Mouse (Mus musculus): ENCODE results near the gene Hap1. TPM values are rescaled to one million over a fixed set of nuclear protein-coding genes. Genes with fewer than 3 reads are reported as not detected.
"Not testable (repeated sequence)": the region's sequence is repeated elsewhere in the genome, so short reads cannot be mapped to it uniquely, and the experiment has no call there.

Gene Hap1
- polyA plus RNA-seq, 1 experiment from 2014 or later, result 105 TPM

DNA sequence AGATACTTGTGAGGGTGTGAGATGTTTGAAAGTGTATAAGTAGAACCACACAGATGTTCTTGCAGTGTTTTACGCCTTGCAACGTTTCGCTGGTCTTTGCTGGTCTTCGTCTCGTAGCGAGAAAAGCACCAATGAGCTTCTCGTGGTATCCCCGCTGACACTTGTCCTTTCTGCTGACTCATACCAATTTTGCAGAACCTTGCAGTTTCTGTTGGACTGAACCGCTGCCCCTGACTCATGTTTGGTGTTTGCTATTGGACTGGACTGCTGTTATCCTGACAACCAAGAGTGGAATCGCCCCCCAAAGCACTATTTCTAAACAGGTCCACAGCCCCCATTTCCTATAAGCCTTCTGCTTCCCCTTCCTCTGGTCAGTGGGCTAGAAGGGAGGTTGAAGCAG lies 11.7 kb downstream of the Hap1 start:
- no peak overlapping the region for H3K27ac ChIP-seq
- DNase-seq (ENCODE audit: low spot score) (no peak), ATAC-seq (ENCODE audit: low FRiP score) (no peak)
- H3K4me3 ChIP-seq (replicated peaks; ENCODE audit: low read length), result no peak overlapping the region
- no peaks in the 10 kb centered on the region for H3K9me3 ChIP-seq (ENCODE audit: control insufficient read depth, low read length)
- no peak overlapping the region for H3K4me2 ChIP-seq (replicated peaks)
- no peak overlapping the region for H3K9ac ChIP-seq
- no peaks in the 10 kb centered on the region for H3K27me3 ChIP-seq (ENCODE audit: control insufficient read depth, insufficient read depth, low read length)
- H3K36me3 ChIP-seq (replicated peaks; ENCODE audit: control insufficient read depth, insufficient read depth), result no peaks in the 10 kb centered on the region
- WGBS, result 93% methylated on average over 10 of the region's 10 CpGs
- no peaks in the 10 kb centered on the region for H3K4me1 ChIP-seq (replicated peaks; ENCODE audit: control insufficient read depth, insufficient read depth, low read length)

DNA sequence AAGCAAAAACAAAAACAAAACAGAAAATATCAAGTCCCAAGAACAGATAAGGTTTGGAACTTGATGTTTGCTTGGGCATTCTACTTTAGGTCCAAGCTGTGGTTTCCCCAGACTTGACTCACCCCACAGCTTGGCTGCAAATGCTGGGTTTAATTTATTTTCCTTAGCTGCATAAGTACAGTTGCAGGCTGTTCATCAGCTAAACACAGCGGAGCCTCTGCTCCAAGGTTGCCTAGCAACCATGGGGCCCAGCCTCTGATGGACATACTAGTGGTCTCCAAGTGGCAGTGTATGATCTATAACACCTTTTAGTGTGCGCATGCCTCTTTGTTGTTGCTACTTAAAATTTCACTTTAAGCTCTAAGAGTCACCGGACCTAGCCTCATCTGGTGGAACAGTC lies 20.2 kb downstream of the Hap1 start:
- no peaks in the 10 kb centered on the region for H3K36me3 ChIP-seq (replicated peaks; ENCODE audit: control insufficient read depth, insufficient read depth)
- H3K27me3 ChIP-seq (ENCODE audit: control insufficient read depth, insufficient read depth, low read length), result no peaks in the 10 kb centered on the region
- H3K4me1 ChIP-seq (replicated peaks; ENCODE audit: control insufficient read depth, insufficient read depth, low read length), result peaks cover 44% of the 10 kb centered on the region
- peak; percentile 59 for DNase-seq (ENCODE audit: low spot score)
- peak overlapping the region; percentile 62 for H3K27ac ChIP-seq
- H3K9me3 ChIP-seq (ENCODE audit: control insufficient read depth, low read length), result no peaks in the 10 kb centered on the region
- no peak overlapping the region for H3K9ac ChIP-seq
- peak; percentile 39 for ATAC-seq (ENCODE audit: low FRiP score)
- no peak overlapping the region for H3K4me3 ChIP-seq (replicated peaks; ENCODE audit: low read length)
- H3K4me2 ChIP-seq (replicated peaks), result no peak overlapping the region
- WGBS, result 27% methylated on average over 3 of the region's 3 CpGs

DNA sequence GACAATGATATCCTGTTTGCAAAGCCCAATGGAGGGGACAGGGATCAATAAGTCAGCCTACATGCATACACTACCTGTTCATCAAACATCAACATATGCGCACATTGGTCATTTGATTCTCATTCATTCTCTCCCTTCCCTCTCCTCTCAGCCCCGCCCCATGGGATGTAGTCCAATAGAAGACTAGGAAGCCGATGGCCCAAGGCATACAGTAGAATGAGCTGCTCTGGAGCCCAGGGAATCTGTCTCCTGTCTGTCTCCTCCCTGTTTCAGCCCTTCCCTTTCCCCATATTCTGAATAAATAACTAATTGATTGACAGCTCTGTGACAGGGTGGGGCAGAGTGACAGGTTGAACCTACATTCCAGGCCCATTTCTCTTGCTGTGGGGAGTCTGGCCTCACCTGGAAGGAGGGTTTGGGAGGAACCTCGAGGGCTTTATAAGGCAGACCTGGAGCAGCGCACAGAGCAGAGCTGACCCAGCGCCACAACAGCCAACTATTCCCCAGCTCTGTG lies 21.9 kb downstream of the Hap1 start, which contains the start of gene Gast:
TSS of gene Gast (plus strand) at position 464 of the 514 bp plus-strand sequence.
- Histone ChIP-seq H3K4me3 (replicated peaks; ENCODE audit: low read length) (no peak within 1 kb of the TSS), H3K9ac (no peak within 1 kb of the TSS), H3K4me1 (replicated peaks; ENCODE audit: control insufficient read depth, insufficient read depth, low read length) (peaks cover 56% of the 10 kb centered on the region), H3K36me3 (replicated peaks; ENCODE audit: control insufficient read depth, insufficient read depth) (no peaks in the 10 kb centered on the region), H3K27me3 (ENCODE audit: control insufficient read depth, insufficient read depth, low read length) (no peaks in the 10 kb centered on the region), H3K27ac (peak within 1 kb of the TSS; percentile 84), H3K9me3 (ENCODE audit: control insufficient read depth, low read length) (no peaks in the 10 kb centered on the region), H3K4me2 (replicated peaks) (peak within 1 kb of the TSS; percentile 28)
- ATAC-seq (ENCODE audit: low FRiP score) (no peak), DNase-seq (ENCODE audit: low spot score) (no peak)
- whole genome bisulfite sequencing, result 74% methylated on average over 6 of the region's 6 CpGs

DNA sequence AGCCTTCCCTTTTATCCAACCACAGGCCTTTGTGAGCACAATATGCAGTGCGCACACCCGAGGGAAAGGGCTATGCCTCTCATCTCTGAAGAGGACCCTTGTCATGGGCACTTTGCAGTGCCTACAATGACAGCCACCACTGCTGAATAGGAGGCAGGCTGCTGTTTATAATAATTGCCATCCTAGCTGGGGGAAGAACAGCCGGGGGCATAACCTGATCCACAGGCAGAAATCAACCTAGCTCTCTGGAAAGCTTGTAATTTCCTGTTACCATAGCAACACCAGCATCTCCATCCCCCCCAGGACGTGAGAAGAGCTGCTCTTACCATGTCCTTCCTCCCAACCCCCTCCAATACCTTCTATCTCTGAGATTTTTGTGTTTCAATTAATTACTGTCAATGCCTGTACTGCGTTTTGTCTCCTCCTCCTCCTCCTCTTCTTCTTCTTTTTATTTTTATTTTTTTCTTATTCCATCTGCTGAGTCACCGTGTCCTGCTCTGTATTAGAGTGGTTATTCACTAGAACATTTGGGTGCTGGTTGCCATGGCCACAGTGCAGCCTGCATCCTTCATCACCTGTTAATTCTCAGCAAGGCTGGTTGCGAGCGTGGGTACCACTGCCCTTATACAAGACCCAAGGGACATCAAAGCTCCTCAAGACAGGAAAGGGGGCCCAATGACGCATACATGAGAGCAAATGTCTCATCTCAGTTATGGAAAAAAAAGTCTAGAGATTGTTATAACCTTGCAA lies 23.0 kb downstream of the Hap1 start:
- Histone ChIP-seq H3K4me2 (replicated peaks) (peak overlapping the region; percentile 28), H3K9me3 (ENCODE audit: control insufficient read depth, low read length) (no peaks in the 10 kb centered on the region), H3K9ac (no peak overlapping the region), H3K4me1 (replicated peaks; ENCODE audit: control insufficient read depth, insufficient read depth, low read length) (peaks cover 56% of the 10 kb centered on the region), H3K36me3 (replicated peaks; ENCODE audit: control insufficient read depth, insufficient read depth) (no peaks in the 10 kb centered on the region), H3K27me3 (ENCODE audit: control insufficient read depth, insufficient read depth, low read length) (no peaks in the 10 kb centered on the region), H3K27ac (peak overlapping the region; percentile 84), H3K4me3 (replicated peaks; ENCODE audit: low read length) (no peak overlapping the region)
- ATAC-seq (ENCODE audit: low FRiP score) (peak; percentile 82), DNase-seq (ENCODE audit: low spot score) (peak; percentile 70)
- WGBS, result 25% methylated on average over 9 of the region's 9 CpGs

DNA sequence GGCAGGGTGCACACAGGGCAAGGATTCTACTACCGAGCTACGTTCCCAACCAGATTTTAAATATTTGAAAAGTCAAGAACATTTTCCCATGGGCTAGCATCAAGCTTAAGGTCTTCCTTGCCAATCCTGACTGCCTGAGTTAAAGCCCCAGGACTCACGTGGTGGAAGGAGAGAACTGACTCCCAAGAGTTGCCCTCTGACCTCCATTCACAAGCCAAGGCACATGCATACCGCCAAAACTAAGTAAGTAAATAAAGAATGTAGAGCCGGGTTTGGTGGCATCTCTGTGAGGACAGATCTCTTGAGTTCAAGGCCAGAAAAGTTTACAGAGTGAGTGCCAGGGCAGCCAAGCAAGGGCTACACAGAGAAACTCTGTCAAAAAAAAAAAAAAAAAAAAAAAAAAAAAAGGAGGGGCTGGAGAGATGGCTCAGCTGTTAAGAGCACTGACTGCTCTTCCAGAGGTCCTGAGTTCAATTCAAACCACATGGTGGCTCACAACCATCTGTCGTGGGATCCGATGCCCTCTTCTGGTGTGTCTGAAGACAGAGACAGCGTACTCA lies 25.0 kb downstream of the Hap1 start:
- not testable (repeated sequence) for H3K4me2 ChIP-seq (replicated peaks); H3K4me3 ChIP-seq (replicated peaks; ENCODE audit: low read length); H3K27ac ChIP-seq; H3K27me3 ChIP-seq (ENCODE audit: control insufficient read depth, insufficient read depth, low read length); H3K9ac ChIP-seq; H3K9me3 ChIP-seq (ENCODE audit: control insufficient read depth, low read length); H3K36me3 ChIP-seq (replicated peaks; ENCODE audit: control insufficient read depth, insufficient read depth); ATAC-seq (ENCODE audit: low FRiP score); DNase-seq (ENCODE audit: low spot score)
- H3K4me1 ChIP-seq (replicated peaks; ENCODE audit: control insufficient read depth, insufficient read depth, low read length), result peaks cover 48% of the 10 kb centered on the region
- 55% methylated on average over 8 of the region's 8 CpGs for WGBS

DNA sequence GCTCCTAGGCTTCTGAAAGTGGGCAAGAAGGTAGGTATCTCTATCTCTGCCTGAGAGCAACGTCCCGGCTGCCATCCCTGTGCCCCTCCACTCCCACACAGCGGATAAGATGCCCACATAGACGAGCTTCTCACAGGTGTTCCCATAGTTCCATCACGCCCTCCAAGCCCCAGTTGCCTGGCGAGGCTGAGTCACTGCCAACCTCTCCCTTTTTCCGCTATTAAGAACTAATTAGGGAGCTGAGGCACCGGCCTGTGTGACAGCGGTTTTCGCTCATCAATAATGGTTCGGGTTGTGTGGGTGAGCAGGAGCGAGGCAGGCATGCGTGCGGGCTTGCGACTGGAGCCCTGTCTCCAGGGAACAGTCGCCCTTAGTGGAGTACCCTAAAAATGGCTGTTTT lies 25.7 kb downstream of the Hap1 start:
- 0 out of 2 replicates have a peak overlapping the region, but pooled peaks have one; percentile 7 for H3K4me2 ChIP-seq (replicated peaks)

DNA sequence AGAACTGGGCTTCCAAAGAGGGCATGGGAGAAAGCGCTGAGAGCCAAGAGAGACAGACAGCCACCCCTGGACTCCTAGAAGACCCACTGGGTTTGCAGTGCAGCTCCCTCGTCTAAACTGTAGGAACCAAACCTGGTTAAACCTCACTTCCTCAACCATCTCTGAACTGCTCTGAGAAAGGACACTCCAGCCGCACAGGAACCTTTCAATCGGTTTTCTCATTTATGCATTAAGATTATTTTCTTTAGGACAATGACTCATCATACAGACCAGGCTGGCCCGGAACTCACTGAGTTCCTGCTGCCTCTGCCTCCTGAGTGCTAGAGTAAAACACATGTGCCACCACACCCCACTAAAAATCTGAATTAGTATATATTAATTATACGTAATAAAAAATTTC lies 28.2 kb downstream of the Hap1 start:
- H3K4me3 ChIP-seq (replicated peaks; ENCODE audit: low read length), result no peak overlapping the region
- no peak overlapping the region for H3K4me2 ChIP-seq (replicated peaks)
- no peak overlapping the region for H3K9ac ChIP-seq
- 81% methylated on average over 6 of the region's 6 CpGs for WGBS
- peaks cover 26% of the 10 kb centered on the region for H3K4me1 ChIP-seq (replicated peaks; ENCODE audit: control insufficient read depth, insufficient read depth, low read length)
- H3K36me3 ChIP-seq (replicated peaks; ENCODE audit: control insufficient read depth, insufficient read depth), result no peaks in the 10 kb centered on the region
- H3K27ac ChIP-seq, result 0 out of 2 replicates have a peak overlapping the region, but pooled peaks have one; percentile 17
- ATAC-seq (ENCODE audit: low FRiP score) (no peak), DNase-seq (ENCODE audit: low spot score) (no peak)
- H3K9me3 ChIP-seq (ENCODE audit: control insufficient read depth, low read length), result no peaks in the 10 kb centered on the region
- H3K27me3 ChIP-seq (ENCODE audit: control insufficient read depth, insufficient read depth, low read length), result no peaks in the 10 kb centered on the region

More for the DNA sequence above, 25.7 kb downstream of the Hap1 start:
- DNase-seq (ENCODE audit: low spot score), result no peak
- Histone ChIP-seq H3K9ac (0 out of 2 replicates have a peak overlapping the region, but pooled peaks have one; percentile 31), H3K9me3 (ENCODE audit: control insufficient read depth, low read length) (no peaks in the 10 kb centered on the region), H3K27ac (no peak overlapping the region), H3K36me3 (replicated peaks; ENCODE audit: control insufficient read depth, insufficient read depth) (no peaks in the 10 kb centered on the region), H3K4me1 (replicated peaks; ENCODE audit: control insufficient read depth, insufficient read depth, low read length) (peaks cover 44% of the 10 kb centered on the region), H3K27me3 (ENCODE audit: control insufficient read depth, insufficient read depth, low read length) (no peaks in the 10 kb centered on the region), H3K4me3 (replicated peaks; ENCODE audit: low read length) (no peak overlapping the region)
- no peak; the same call in 1 of the 2 replicates for ATAC-seq (ENCODE audit: low FRiP score)
- WGBS, result 35% methylated on average over 16 of the region's 16 CpGs

DNA sequence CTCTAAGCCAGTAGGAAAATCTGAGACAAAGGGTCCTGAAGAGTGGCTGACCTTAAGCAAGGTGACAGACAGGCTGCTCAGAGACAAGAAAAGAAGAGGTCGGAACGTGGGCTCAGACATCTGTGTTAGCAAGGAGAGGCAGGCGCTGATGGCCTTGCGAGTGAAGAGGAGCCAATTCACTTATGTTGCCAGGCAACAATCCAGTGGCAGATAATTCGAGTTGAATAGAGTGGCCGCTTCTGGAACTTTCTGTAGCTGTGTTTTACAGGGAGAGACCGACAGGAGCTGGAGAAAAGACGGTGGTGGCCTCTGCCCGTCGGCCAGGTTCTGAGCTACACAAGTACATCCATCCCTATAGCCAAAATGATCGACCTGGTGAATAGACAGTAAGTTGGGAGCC lies 28.6 kb downstream of the Hap1 start:
- 30% methylated on average over 11 of the region's 11 CpGs for WGBS
- H3K4me2 ChIP-seq (replicated peaks), result no peak overlapping the region
- H3K9ac ChIP-seq, result no peak overlapping the region
- ATAC-seq (ENCODE audit: low FRiP score), result no peak
- peaks cover 22% of the 10 kb centered on the region for H3K4me1 ChIP-seq (replicated peaks; ENCODE audit: control insufficient read depth, insufficient read depth, low read length)
- peaks cover 4% of the 10 kb centered on the region for H3K36me3 ChIP-seq (replicated peaks; ENCODE audit: control insufficient read depth, insufficient read depth)
- no peaks in the 10 kb centered on the region for H3K27me3 ChIP-seq (ENCODE audit: control insufficient read depth, insufficient read depth, low read length)
- DNase-seq (ENCODE audit: low spot score), result no peak
- no peak overlapping the region for H3K4me3 ChIP-seq (replicated peaks; ENCODE audit: low read length)
- H3K9me3 ChIP-seq (ENCODE audit: control insufficient read depth, low read length), result no peaks in the 10 kb centered on the region
- H3K27ac ChIP-seq, result peak overlapping the region; percentile 64; the same call in 1 of the 2 replicates

DNA sequence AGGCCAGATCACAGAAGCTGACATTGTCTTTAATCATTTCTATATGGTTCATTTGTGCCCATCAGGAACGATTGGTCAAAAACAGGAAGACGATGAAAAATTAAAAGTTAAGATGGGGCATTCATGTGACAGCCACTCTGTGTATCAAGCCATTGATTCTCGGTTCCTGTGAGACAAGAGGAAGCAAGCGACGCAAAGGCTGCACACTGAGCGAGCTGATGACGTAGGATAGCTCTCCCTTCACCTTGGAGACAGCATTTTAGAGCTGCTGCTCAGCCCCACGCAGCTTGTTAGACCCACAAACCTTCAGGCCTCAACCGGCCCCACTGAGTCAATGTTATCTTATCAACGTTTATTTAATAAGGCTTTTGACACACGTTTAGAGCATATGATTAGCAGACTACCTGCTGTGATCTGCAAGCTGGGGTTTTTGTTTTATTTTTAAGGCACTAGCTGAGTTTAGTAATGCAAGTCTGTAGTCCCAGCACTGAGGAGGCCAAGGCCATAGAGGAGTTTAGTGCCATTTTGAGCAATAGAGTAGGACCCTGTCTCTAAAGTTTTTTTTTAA lies 30.8 kb downstream of the Hap1 start:
- ATAC-seq (ENCODE audit: low FRiP score) (no peak), DNase-seq (ENCODE audit: low spot score) (no peak)
- Histone ChIP-seq H3K27ac (no peak overlapping the region), H3K4me3 (replicated peaks; ENCODE audit: low read length) (no peak overlapping the region), H3K4me2 (replicated peaks) (no peak overlapping the region), H3K9ac (no peak overlapping the region), H3K4me1 (replicated peaks; ENCODE audit: control insufficient read depth, insufficient read depth, low read length) (peaks cover 12% of the 10 kb centered on the region), H3K27me3 (ENCODE audit: control insufficient read depth, insufficient read depth, low read length) (no peaks in the 10 kb centered on the region), H3K36me3 (replicated peaks; ENCODE audit: control insufficient read depth, insufficient read depth) (peaks cover 21% of the 10 kb centered on the region), H3K9me3 (ENCODE audit: control insufficient read depth, low read length) (no peaks in the 10 kb centered on the region)
- WGBS, result 50% methylated on average over 11 of the region's 11 CpGs

All from hindbrain, embryonic 14.5 days (tissue).